Mouse (Mus musculus) heart, postnatal 4 days (tissue): Measurements from ENCODE around the gene Adam22. TPM values are rescaled to one million over a fixed set of nuclear protein-coding genes. Genes with fewer than 3 reads are reported as not detected.
"Not testable (repeated sequence)": the region's sequence is repeated elsewhere in the genome, so short reads cannot be mapped to it uniquely, and the experiment has no call there.

Experiments
- DNase-seq: peaks from one replicate; pipeline ENCODE4 v3.0.0; 2021
- microRNA-seq, 2 experiments: library from miRNA; unstranded; fragments of <30 nt; microRNA quantifications; one replicate each; pipeline ENCODE4 v1.2.0; 2021 to 2022
- total RNA-seq, 2 experiments: library from RNA; stranded (reverse); gene quantifications; 2 replicates each; pipeline ENCODE4 v1.2.3; 2021

Gene Adam22
- total RNA-seq, 2 experiments from 2014 or later: 8.1 to 8.3 TPM

GRCm38 (mm10) chr5:8056141-8057017 is 311.6 kb downstream of the Adam22 start:
- peak; percentile 88 for DNase-seq

GRCm38 (mm10) chr5:8055721-8056129 is 312.2 kb downstream of the Adam22 start:
- DNase-seq: no peak

GRCm38 (mm10) chr5:8053827-8054226 is 314.1 kb downstream of the Adam22 start:
- DNase-seq: peak; percentile 39

GRCm38 (mm10) chr5:8045855-8046254 is 322.1 kb downstream of the Adam22 start, which contains the start of gene Sri:
Sri (plus strand) TSS chr5:8046078.
- no peak for DNase-seq

- not testable (repeated sequence) for DNase-seq
Measured at GRCm38 (mm10) chr5:8034596-8034995, 333.4 kb downstream of the Adam22 start.

Small RNAs within 50 kb of the gene (microRNA-seq; reads per million reads assigned to microRNA genes)
- gene Gm24196: 0 reads per million in 2 experiments

Other genes starting within 250 kb of the Adam22 start
- gene Dbf4, start 54.6 kb upstream of the Adam22 start, total RNA-seq: 10 to 100 TPM; 23.1 to 26.6 TPM
- gene Slc25a40, start 54.7 kb upstream of the Adam22 start, total RNA-seq: 10 to 100 TPM; 10.9 to 13.9 TPM